Mouse (Mus musculus) T-helper 17 cell (primary cell): ENCODE measurements around the gene Map4.
"Not testable (repeated sequence)": the region's sequence is repeated elsewhere in the genome, so short reads cannot be mapped to it uniquely, and the experiment has no call there.

Experiments used
- in situ Hi-C, 2 experiments: fragments of 300-600 bp; cut with MboI, MseI; formaldehyde crosslinking; loops; 1 replicate in 1 of 2; 2 replicates in 1 of 2; pipeline ENCODE4 v1.15.1; 2025; ENCODE audit warnings: high pct_unique_total_duplicates in 2 of 2

The Map4 gene

DNA sequence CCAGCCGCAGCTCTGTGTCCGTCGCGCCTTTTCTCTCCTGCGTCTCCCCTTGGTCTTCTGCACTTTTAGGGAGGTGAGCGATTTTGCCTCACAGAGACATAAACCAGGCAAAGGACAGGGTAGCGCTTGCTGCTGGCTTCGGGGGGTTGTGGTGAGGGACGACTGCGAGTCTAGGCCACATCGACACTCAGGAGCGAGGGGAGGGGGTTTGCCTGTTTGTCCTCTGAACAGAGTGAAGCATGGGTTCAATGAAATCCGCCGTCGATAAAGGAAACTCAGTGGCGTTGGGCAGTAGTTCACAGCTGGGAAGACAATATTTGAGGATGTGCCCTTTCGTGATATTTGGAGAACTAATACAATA is 186.5 kb downstream of the Map4 start, which contains the start of gene Dhx30:
Gene Dhx30, minus strand, starts transcription at position 52 of the 361 bp plus-strand sequence.
- in situ Hi-C loops, result no loop called here

DNA sequence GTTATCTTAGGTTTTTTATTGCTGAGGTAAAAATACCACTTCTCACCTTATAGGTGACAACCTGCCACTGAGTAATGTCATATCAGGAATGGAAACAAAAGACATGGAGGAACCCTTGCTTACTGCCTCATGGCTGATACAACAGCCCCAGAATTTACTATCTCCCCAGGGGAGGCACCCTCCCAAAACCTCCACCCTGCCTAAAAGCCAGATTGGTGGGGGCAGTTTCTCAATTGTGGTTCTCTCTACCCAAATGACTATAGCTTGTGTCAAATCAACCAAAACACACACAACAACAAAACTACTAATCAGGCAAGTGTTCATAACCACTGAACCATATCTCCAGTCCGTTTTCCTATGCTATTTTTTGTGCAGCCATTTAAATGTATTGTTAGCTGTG is 187.0 kb downstream of the Map4 start:
- in situ Hi-C loops, result no loop called here

DNA sequence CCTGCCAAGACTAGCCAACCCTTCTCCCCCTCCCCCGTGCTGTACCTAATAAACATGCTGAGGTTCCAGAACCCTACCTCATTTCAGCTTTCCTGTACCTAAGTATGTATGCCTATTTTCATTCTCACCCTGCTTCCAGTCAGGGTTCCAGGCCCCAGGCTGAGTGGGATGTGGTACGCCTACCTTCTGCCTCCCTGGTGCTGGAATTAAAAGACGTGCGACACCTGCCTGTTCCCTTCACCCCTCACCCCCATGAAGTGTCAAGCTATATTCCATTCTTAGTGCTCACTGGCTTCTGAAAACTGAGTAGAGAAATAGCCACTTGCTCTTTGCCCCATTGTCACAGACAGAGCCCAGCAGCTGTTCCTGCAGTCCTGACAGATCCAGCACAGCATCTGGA is 190.2 kb downstream of the Map4 start:
- in situ Hi-C loops, result no loop called here

DNA sequence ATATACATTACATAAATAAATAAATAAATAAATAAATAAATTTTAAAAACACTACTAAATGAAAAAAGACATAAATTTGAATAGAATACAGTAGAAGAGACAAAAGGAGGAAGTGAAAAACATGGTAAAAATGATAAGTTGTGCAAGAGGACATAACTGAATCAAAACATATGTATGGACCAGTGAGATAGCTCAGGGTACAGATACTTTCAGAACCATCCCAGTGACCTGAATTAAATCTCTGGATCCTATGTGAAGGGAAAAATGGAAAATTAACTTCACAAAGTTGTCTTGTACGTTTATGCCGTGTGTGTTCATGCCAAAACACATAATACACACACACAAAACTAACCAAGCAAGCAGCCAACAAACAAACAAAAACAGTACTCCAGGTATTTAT is 192.1 kb downstream of the Map4 start:
- in situ Hi-C loops, result no loop called here

DNA sequence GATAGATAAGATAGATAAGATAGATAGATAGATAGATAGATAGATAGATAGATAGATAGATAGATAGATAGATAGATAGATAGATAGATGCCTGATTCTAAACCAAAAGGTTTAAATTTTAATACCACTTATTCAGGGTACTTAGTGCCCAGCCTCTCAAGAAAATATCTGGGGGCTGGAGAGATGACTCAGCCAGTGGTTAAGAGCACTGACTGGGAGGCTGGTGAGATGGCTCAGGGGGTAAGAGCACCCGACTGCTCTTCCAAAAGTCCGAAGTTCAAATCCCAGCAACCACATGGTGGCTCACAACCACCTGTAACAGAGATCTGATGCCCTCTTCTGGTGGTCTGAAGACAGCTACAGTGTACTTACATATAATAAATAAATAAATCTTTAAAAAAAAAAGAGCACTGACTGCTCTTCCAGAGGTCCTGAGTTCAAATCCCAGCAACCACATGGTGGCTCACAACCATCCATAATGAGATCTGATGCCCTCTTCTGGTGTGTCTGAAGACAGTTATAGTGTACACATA is 192.8 kb downstream of the Map4 start:
- in situ Hi-C loops, result not testable (repeated sequence)

DNA sequence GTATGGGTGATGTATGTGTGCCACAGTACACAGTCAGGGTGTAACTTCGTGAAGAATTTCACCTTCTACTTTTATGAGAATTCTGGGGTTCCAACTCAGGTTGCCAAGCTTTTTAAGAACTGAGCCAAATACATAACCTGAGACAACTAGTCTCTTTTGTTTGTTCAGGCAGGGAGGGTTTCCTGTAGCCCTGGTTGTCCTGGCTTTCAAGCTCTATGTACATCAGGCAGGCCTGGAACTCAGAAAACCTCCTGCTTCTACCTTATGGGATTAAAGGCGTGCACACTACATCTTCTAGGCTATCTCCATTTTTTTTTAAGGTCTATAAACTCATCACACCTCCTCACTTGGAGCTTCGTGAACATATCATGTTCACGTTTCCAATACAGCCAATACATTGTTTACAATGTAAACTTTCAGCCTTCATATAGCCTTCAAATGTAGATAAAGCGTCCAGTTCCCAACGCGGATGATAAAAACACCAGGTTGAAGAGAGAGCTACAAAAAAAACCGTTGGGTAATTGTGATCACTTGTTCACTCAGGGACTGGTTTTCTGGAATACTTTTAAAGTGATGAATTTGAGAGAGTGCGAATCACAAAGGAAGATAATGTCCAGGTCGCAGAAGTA is 199.8 kb downstream of the Map4 start:
- in situ Hi-C loops, result no loop called here

DNA sequence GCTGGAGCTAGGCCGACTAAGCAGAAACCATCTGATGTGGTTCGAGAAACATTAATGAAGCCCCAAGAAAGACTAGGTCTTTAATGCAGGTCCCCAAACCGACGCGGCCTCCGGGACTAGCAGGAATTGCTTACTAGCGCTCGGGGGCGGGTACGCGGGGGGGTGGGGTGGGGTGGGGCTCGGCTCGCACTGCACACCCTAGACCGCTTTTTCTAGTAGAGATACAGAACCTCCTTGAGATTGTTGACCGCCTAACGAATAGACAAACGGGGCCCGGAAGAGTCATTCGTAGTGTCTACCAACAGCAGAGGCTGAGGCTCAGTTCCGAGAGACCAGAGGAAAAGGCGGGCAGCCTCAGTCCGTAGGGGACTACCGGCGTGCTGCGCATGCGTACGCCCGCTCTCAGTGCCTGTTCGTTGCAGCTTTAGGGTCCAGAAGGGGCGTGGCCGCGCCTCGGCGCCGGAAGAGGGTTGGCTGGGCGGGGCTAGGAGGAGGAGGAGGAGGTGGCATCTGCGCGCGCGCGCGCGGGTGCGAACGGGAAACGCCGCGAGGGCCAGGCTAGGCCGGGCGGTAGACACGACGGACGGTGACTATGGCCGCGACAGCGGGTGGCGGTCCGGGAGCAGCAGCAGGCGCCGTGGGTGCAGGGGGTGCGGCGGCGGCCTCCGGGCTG is 200.4 kb downstream of the Map4 start:
- in situ Hi-C loops, result no loop called here

DNA sequence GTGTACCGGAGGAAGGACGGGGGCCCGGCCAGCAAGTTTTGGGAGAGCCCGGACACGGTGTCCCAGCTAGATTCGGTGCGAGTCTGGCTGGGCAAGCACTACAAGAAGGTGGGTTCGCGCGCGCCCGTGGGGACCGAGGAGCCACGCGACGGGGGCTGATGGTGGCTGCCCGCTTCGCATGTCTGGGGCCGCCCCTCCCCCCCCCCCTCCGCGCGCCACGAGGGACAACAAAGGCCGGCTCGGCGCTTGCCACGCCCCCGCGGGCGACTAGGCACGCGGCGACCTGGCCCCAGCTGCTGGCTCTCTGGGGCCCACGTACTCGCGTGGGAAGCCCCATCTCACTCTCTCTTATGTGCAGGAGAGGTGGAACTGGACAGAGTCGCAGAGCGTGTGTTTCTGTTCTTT is 200.9 kb downstream of the Map4 start:
- in situ Hi-C loops, result no loop called here

DNA sequence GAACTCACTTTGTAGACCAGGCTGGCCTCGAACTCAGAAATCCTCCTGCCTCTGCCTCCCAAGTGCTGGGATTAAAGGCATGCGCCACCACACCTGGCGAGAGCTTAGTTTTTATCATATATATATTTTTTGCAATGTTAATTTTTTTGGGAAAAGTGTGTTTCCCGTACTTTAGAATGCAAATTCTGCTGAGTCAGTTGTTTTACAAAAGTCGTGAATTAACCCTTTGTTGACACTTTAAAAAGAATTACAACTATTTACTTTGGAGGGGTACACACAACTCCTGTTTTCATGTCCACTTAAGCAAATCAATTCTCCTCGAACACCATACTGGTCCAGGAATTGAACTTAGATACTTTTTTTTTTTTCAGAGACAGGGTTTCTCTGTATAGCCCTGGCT is 201.7 kb downstream of the Map4 start:
- in situ Hi-C loops, result no loop called here
